In the genomic region with DNA sequence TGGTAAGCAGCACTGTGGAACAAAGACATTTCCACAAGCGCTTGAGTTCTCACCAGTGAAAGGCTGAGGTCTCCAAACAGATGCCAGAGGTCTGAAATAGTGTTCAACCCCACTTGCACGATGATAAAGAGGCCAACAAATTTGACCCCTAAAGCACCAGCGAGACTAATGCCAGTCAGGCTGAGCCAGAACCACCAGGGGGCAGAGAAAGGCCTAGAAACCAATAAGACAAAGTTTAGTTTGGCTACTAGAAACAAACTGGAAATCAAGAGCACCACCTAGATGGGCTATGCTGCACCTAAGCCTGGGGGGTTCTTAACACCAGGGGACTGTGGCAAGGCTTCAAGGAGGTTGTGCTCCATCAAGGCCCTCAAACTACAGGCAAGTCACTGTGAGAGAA, we compare ENCODE assay signal across 9 mouse cellular contexts. TPM values are rescaled to one million over a fixed set of nuclear protein-coding genes. Genes with fewer than 3 reads are reported as not detected.
A peak's percentile ranks its signal among the peaks of the same experiment; 100 is the strongest.
DNase-seq lines count a peak whose midpoint lies in the region; TF ChIP-seq lines count a peak whose summit lies in the region.
"Had no signal": no experiment of that assay in that cellular context is flagged by ENCODE, and none has a peak within 500 bp of the region (broad histone marks: within the 10 kb centered on the region; RNA-seq: fewer than 3 reads in every experiment).

No protein-coding gene starts in this region.

- TF ChIP-seq CTCF in liver, adult 2 months (IDR thresholded peaks at IDR 0.05; ENCODE audit: low read depth, low read length): peak; percentile 62

- no peak overlapping the region for H3K9ac ChIP-seq in liver, adult 2 months (ENCODE audit: low read depth, low read length)
- H3K9ac ChIP-seq: heart, embryonic 13.5 days had no signal

- no peak overlapping the region for H3K27ac ChIP-seq in liver, adult 2 months (replicated peaks; ENCODE audit: insufficient read depth, low read depth, low read length)
- H3K27ac ChIP-seq: heart, embryonic 13.5 days had no signal

- intact Hi-C loops in left cerebral cortex, postnatal 4 days (cut with DNase I): no loop called here
- intact Hi-C loops in left cerebral cortex, postnatal 10 days (cut with DNase I): loop anchor here (5.0 kb wide), 1 partner anchor 116 kb away; no protein-coding TSS in a partner anchor

- peaks cover 4% of the 10 kb centered on the region; the same call in 1 of the 2 replicates for H3K36me3 ChIP-seq in liver, adult 2 months (ENCODE audit: control insufficient read depth, insufficient read depth, low read length)

- peak; percentile 64 for DNase-seq in adrenal gland, adult 2 months
- no peak for DNase-seq in adrenal gland, postnatal 4 days (ENCODE audit: low spot score in 2 of 2)
- peak; percentile 36 for DNase-seq in left cerebral cortex, postnatal 4 days
- DNase-seq in left cerebral cortex, postnatal 10 days (ENCODE audit: extremely low spot score in 1 of 2, low spot score in 2 of 2): no peak
- DNase-seq in adrenal gland, postnatal 25 days: peak; percentile 46
- DNase-seq in liver, adult 2 months (ENCODE audit: extremely low read depth, low read depth, low spot score): peak; percentile 38
- DNase-seq in thymus, postnatal 36 days: peak; percentile 25 to 33
- no peak for DNase-seq in urinary bladder, adult 2 months (ENCODE audit: low spot score)

- no peaks in the 10 kb centered on the region for H3K27me3 ChIP-seq in liver, adult 2 months (ENCODE audit: control insufficient read depth, insufficient read depth, low read length)
- H3K27me3 ChIP-seq: heart, embryonic 13.5 days had no signal

- no peak overlapping the region for H3K4me3 ChIP-seq in liver, adult 2 months (ENCODE audit: insufficient read depth, low read depth, low read length)
- H3K4me3 ChIP-seq: heart, embryonic 13.5 days had no signal

- whole genome bisulfite sequencing in liver, adult 2 months: 39% methylated on average over 3 of the region's 3 CpGs

- no peaks in the 10 kb centered on the region for H3K4me1 ChIP-seq in liver, adult 2 months (ENCODE audit: control insufficient read depth, insufficient read depth, low read length)

- no peaks in the 10 kb centered on the region for H3K79me2 ChIP-seq in liver, adult 2 months (ENCODE audit: control insufficient read depth, insufficient read depth, low read length)

- no peak for TF ChIP-seq POLR2A in liver, adult 2 months (IDR thresholded peaks at IDR 0.05; ENCODE audit: extremely low read depth, insufficient read depth, low read length)

RNA-seq across cellular contexts. Expression of gene Gstz1, which starts 15.3 kb away (rescaled TPM):
- total RNA-seq in adrenal gland, adult 2 months (2021): 100 to 1,000 TPM; 133 to 179 TPM
- 93.7 and 100 TPM in 2 replicates for polyA plus RNA-seq in adrenal gland, adult 2 months (2012; rRNA removed)
- 100 to 1,000 TPM in 1 of 2 experiments, 10 to 100 TPM in 1; 83.6 to 106 TPM for total RNA-seq in adrenal gland, postnatal 4 days (2021)
- 10 to 100 TPM; 59.4 TPM for total RNA-seq in left cerebral cortex, postnatal 4 days (2021)
- total RNA-seq in left cerebral cortex, postnatal 10 days (2021): 10 to 100 TPM; 57.8 to 62.2 TPM
- 106 and 112 TPM in 2 replicates for total RNA-seq in adrenal gland, postnatal 25 days (2021)
- 915 and 1,082 TPM in 2 replicates for total RNA-seq in liver, adult 2 months (2014; rRNA removed)
- 816 and 942 TPM in 2 replicates for polyA plus RNA-seq in liver, adult 2 months (2012; rRNA removed)
- polyA plus RNA-seq in urinary bladder, adult 2 months (2012; rRNA removed): 70.0 and 90.4 TPM in 2 replicates

RNA-seq across cellular contexts. Expression of gene Pomt2, which starts 16.1 kb away (rescaled TPM):
- total RNA-seq in adrenal gland, adult 2 months (2021): 10 to 100 TPM; 13.0 to 13.5 TPM
- 12.7 and 13.6 TPM in 2 replicates for polyA plus RNA-seq in adrenal gland, adult 2 months (2012; rRNA removed)
- total RNA-seq in adrenal gland, postnatal 4 days (2021): 10 to 100 TPM; 13.4 to 16.7 TPM
- total RNA-seq in left cerebral cortex, postnatal 4 days (2021): 10 to 100 TPM; 22.4 to 23.8 TPM
- 10 to 100 TPM; 21.0 to 22.8 TPM for total RNA-seq in left cerebral cortex, postnatal 10 days (2021)
- total RNA-seq in adrenal gland, postnatal 25 days (2021): 13.7 and 17.7 TPM in 2 replicates
- total RNA-seq in liver, adult 2 months (2014; rRNA removed): 11.6 and 16.2 TPM in 2 replicates
- 13.0 and 14.7 TPM in 2 replicates for polyA plus RNA-seq in liver, adult 2 months (2012; rRNA removed)
- 13.6 and 13.9 TPM in 2 replicates for polyA plus RNA-seq in urinary bladder, adult 2 months (2012; rRNA removed)

RNA-seq across cellular contexts. Expression of gene Ngb, which starts 29.3 kb away (rescaled TPM):
- 1 to 10 TPM; 1.9 to 2.3 TPM for total RNA-seq in adrenal gland, adult 2 months (2021)
- polyA plus RNA-seq in adrenal gland, adult 2 months (2012; rRNA removed): 4.0 and 7.9 TPM in 2 replicates
- 1 to 10 TPM; 1.2 to 1.5 TPM for total RNA-seq in adrenal gland, postnatal 4 days (2021)
- 1 to 10 TPM; 4.7 to 5.5 TPM for total RNA-seq in left cerebral cortex, postnatal 4 days (2021)
- total RNA-seq in left cerebral cortex, postnatal 10 days (2021): 1 to 10 TPM; 9.3 to 10.0 TPM
- total RNA-seq in adrenal gland, postnatal 25 days (2021): 1.3 TPM in 2 replicates
- 0.13 and 0.18 TPM in 2 replicates for total RNA-seq in liver, adult 2 months (2014; rRNA removed)
- polyA plus RNA-seq in liver, adult 2 months (2012; rRNA removed): 0.19 and 0.23 TPM in 2 replicates
- 62.6 and 64.4 TPM in 2 replicates for polyA plus RNA-seq in urinary bladder, adult 2 months (2012; rRNA removed)

Comparison
In these comparisons a context has a peak if more than half of its experiments do, and no peak if none do; other contexts are left out.
1. DNase-seq: peak in adrenal gland, adult 2 months (single experiment), left cerebral cortex, postnatal 4 days (single experiment), adrenal gland, postnatal 25 days (single experiment), liver, adult 2 months (single experiment) and thymus, postnatal 36 days (2 of 2); none in adrenal gland, postnatal 4 days (0 of 2), left cerebral cortex, postnatal 10 days (0 of 2) and urinary bladder, adult 2 months (single experiment).